Mouse (Mus musculus) layer of hippocampus, postnatal 25 days (tissue): Measurements from ENCODE around the gene Slc13a2. TPM values are rescaled to one million over a fixed set of nuclear protein-coding genes. Genes with fewer than 3 reads are reported as not detected.

Source experiments
- DNase-seq, 2 experiments: peaks; one replicate each; pipeline ENCODE4 v3.0.0; 2022; ENCODE audit warnings: mixed read lengths in 2 of 2, low spot score in 1 of 2; ENCODE audit errors: extremely low spot score in 1 of 2
- total RNA-seq, 2 experiments: library from RNA; stranded (reverse); gene quantifications; 2 replicates each; pipeline ENCODE4 v1.2.3; 2021

Slc13a2 gene
- not detected for total RNA-seq

- DNase-seq: no peak
Observed at GRCm38 (mm10) chr11:78422055-78422819, at the start of gene Slc13a2. Gene Slc13a2 (minus strand): TSS chr11:78422217.

DNA sequence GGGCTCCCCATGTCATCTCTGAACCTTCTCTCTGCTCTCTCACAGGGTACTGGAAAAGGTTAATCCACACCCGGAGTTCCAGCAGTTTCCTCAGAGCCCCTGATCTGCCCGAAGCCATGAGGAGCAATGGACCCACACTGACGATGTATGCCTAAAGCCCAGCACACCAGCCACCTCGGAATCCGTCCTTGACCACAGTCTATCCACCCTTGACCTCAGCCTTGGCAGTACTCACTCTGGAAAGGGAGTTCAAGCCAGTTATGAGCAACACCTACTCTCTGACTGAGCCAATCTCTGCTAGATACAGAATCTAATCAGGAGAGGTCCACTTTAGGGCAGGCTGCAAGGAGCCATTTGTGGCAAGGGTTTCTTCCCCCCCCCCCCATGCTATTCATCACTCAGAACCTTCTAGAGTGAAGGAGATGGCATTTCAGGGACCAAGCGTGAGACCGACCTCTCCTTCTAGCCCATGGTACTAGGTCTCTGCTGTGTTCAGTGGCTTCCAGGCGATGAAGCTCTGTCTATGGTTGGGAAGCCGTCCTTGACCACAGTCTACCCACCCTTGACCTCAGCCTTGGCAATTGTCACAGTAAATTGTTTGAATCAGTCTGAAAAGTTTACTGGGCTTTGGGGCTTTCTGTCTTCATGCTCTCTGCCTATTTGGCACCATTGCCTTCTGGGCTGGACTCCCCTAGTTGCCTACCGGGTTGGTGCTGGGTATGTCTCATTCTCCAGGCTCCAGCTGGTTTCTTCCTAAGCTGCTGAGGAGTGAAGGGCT is 49.5 kb upstream of the Slc13a2 start:
- DNase-seq: no peak

GRCm38 (mm10) chr11:78467932-78468331 is 45.9 kb upstream of the Slc13a2 start:
- DNase-seq: no peak

GRCm38 (mm10) chr11:78467515-78467914 is 45.5 kb upstream of the Slc13a2 start:
- no peak for DNase-seq

GRCm38 (mm10) chr11:78466242-78466912 is 44.4 kb upstream of the Slc13a2 start:
- DNase-seq: no peak

GRCm38 (mm10) chr11:78465568-78466180 is 43.7 kb upstream of the Slc13a2 start, which contains the start of gene Slc46a1:
Gene Slc46a1 (plus strand): TSS chr11:78465697.
- peak; percentile 61 to 69 for DNase-seq

DNA sequence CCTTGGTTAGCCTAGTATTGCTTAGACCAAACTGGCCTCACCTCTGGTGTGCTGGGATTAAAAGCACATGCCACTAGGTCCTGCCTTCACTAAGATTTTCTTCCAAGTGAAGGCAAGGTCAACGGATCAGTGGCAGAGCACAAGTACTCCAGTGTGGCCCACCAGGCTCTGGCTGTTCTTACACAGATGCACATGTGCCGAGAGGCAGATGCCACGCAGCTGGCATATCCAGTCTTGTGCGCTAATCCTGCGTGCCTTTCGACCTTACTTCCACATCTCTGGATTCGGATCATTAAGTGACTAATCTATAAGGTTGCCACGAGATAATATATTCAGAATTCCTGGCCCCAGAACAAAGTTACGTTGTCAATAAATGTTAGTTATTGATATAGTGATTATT is 43.1 kb upstream of the Slc13a2 start:
- no peak for DNase-seq

DNA sequence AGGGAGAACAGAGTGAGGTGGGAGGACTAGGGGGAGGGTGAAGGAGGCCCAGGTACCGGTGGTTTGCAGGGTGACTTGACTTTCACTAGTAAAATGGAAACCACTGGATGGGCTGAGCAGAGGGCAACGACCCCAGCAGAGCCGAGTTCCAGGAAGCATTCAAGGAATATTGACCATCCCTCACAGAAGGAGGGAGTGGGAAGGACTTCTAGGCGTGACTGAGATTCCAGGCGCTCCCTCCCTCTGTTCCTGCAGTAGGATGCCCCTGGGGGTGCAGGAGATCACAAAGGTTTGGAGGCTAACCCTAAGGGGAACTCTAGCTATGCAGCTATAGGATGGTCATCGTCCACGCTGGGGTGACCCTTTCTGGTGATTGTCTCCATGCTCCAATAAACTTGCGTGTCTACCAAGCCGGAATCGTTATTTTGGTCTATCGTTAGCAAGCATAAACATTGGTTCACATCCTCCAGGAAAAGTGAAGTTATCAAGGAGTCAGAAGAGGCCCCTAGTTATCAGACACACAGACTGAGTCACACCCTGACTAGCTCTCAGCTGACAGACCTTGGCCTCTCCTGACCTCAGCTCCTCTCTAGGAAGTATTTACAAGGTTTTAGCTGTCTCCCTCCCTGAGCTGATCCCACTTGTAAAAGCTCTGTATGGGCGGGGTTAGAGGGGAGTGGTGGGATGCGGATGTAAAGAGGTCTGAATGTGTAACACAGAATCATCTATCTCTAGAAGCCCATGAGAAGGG is 41.4 kb upstream of the Slc13a2 start:
- no peak for DNase-seq

- DNase-seq: no peak
Observed at GRCm38 (mm10) chr11:78462669-78463068, 40.7 kb upstream of the Slc13a2 start.

- DNase-seq: no peak
Observed at GRCm38 (mm10) chr11:78461894-78462293, 39.9 kb upstream of the Slc13a2 start.

GRCm38 (mm10) chr11:78458740-78459139 is 36.7 kb upstream of the Slc13a2 start:
- DNase-seq: no peak

GRCm38 (mm10) chr11:78455308-78455707 is 33.3 kb upstream of the Slc13a2 start:
- peak in 1 of 2 experiments; percentile 43 for DNase-seq

DNA sequence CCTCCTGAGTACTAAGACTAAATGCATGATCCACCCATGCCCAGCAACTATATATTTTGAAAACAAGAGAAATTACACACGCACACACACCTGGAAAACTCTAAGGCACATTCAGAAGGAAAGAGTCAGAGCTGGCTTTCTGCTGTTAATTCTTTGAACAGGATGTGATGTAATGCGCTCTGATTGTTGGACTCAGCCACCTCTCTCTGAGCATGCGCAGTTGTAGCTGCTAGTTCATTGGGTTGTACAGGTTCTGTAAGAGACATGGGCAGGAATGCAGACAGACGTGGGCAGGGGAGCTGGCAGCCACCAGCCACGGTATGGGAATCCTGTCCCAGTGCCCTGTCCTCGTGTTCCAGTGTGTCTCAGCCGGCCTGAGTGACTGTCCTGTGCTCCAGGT is 32.3 kb upstream of the Slc13a2 start:
- DNase-seq: no peak

DNA sequence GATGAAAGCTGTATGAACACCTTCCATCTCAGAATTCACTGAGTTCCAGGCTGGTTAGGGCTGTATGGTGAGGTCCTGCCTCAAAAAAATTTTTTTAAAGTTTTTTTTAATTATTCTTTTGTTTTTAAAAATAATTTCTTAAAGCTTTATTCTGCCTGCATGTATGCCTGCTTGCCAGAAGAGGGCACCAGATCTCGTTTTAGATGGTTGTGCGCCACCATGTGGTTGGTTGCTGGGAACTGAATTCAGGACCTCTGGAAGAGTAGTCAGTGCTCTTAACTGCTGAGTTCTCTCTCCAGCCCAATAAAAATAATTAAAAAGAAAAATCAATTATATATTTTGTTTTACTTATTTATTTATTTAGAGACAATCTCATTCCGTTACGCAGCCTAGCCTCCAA is 31.7 kb upstream of the Slc13a2 start:
- peak; percentile 39 to 73 for DNase-seq

- no peak for DNase-seq
Observed at GRCm38 (mm10) chr11:78450337-78450736, 28.3 kb upstream of the Slc13a2 start.

DNA sequence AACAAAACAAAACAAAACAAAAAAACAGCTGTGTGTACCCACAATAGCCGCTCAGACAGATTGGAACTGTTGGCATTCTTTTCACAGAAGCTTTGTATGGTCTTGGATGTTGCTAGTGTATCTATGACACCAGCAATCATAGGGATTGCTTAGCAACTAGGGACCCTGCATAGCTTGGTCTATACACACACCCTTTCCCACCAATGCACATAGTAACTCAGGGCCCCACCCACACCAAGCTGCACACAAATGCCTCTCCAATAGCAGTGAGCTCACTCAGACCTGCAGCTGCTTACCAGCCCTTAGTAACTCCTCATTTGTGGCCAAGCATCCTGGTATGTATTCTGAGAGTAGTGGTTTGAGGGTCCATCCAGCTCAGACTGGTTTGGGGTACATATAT is 26.2 kb upstream of the Slc13a2 start:
- no peak for DNase-seq

DNA sequence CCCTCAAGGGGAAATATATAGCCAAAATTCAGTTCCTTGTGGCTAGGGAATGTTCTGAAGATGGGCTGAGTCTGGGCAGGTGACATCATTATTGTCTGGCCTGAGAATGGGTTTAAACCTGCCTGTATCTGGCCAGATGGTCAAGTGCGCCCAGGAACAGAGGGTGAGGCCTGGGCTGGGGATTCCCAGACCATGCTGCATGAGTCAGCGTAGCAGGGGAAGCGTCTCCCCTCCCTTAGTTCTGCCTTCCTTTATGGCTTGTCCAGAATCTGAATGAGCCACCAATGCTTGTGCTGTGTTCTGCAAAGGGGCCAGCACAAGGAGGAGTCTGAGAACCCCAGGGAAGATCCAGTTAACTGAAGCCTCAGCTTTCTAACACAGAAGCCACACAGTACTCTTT is 25.2 kb upstream of the Slc13a2 start:
- DNase-seq: no peak

- no peak for DNase-seq
Observed at GRCm38 (mm10) chr11:78443115-78443514, 21.1 kb upstream of the Slc13a2 start.

DNA sequence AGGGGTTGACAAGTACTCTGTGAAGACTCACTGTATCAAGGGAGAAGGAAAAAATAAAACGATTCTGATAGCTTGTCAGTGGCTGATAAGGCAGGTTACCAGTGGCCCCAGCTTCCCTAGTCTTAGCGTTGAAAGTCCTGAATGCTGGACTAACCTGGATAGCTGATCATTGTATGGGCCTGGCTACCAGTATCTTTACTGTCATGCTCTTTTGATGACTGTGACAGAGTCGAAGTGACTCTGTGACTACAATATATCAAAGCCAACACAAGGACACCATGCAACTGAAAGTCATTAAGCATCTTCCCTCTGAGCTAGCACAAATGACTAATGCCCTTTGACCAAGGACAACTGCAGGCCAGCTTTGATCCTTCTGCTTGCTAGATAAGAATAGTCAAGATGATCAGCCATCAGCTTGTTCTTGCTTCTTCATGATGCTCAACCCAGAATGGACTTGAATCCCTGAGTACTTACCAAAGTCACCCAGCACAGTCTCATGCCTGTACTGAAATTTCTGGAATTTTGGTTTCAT is 16.4 kb upstream of the Slc13a2 start:
- DNase-seq: no peak

GRCm38 (mm10) chr11:78437182-78437581 is 15.2 kb upstream of the Slc13a2 start:
- no peak for DNase-seq
